Mouse (Mus musculus) C2C12 (cell line): ENCODE data around the gene Gm49383.

ENCODE experiments used
- CEBPB ChIP-seq: IDR thresholded peaks from one replicate; pipeline ENCODE4 v1.6.1; 2011; ENCODE audit warnings: low read depth, mild to moderate bottlenecking, control low read depth, moderate library complexity
- CTCF ChIP-seq: IDR thresholded peaks from one replicate; pipeline ENCODE4 v1.5.1; 2011; ENCODE audit not compliant: control insufficient read depth, insufficient read depth, insufficient read length
- FOSL1 ChIP-seq: IDR thresholded peaks from one replicate; pipeline ENCODE4 v1.8.0; 2011; ENCODE audit warnings: mild to moderate bottlenecking, low read length; ENCODE audit not compliant: poor library complexity, insufficient read depth, severe bottlenecking
- MAX ChIP-seq: IDR thresholded peaks from one replicate; pipeline ENCODE4 v1.6.1; 2011; ENCODE audit warnings: mild to moderate bottlenecking, control low read depth
- MYOD1 ChIP-seq: IDR thresholded peaks from one replicate; pipeline ENCODE4 v1.6.1; 2011; ENCODE audit warnings: low read depth; ENCODE audit not compliant: control insufficient read depth, insufficient read length
- MYOG ChIP-seq: IDR thresholded peaks from one replicate; pipeline ENCODE4 v1.6.1; 2011; ENCODE audit not compliant: control insufficient read depth, insufficient read length; ENCODE audit errors: extremely low read depth
- USF1 ChIP-seq: IDR thresholded peaks from one replicate; pipeline ENCODE4 v1.6.1; 2011; ENCODE audit warnings: low read depth, mild to moderate bottlenecking, control low read depth, moderate library complexity

GRCm38 (mm10) chr12:69198985-69199384 lies 2.1 kb upstream of the Gm49383 start:
- TF ChIP-seq MAX, result no peak
- no peak for TF ChIP-seq MYOG
- no peak for TF ChIP-seq CTCF
- no peak for TF ChIP-seq CEBPB
- no peak for TF ChIP-seq USF1
- no peak for TF ChIP-seq FOSL1
- TF ChIP-seq MYOD1, result no peak
